2 mouse cellular contexts compared by ENCODE assay signal in genomic region chr17:29403179-29403578, GRCm38 (mm10).
A peak's percentile ranks its signal among the peaks of the same experiment; 100 is the strongest.
TF ChIP-seq lines count a peak whose summit lies in the region.

No protein-coding gene starts in this region.

TF ChIP-seq in C2C12, 6 proteins besides CTCF, POLR2A, EP300 and RAD21 (continued from another document):
- peak; percentile 33 for TF ChIP-seq USF1 (IDR thresholded peaks at IDR 0.05; ENCODE audit: low read depth)

TF ChIP-seq in MEL, 35 proteins besides CTCF, POLR2A, EP300 and RAD21 (continued from another document):
- TF ChIP-seq USF1 (IDR thresholded peaks at IDR 0.05; ENCODE audit: low read depth, low read length), result peak; percentile 68
